Mouse (Mus musculus): ENCODE results near the gene Oca2.

DNA sequence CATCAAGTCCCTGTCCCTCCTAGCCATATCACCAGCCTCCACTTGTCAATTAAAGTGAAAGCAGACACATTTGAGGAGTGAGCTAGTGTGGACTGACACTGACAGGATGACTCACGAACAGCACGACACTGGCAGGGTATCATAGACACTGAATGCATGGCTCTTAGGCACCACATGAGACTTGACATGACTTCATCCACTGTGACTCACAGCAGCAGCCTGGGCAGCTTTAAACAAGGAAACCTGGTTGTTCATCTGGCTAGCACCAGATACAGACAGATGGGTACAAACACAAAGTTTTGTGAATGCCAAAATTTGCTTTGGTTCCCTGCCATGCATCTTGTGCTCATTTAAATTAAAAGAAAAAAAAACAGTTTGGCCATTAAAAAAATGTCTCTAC lies 182.4 kb downstream of the Oca2 start:
- no peak for TF ChIP-seq CTCF (conservative IDR thresholded peaks at IDR 0.05; ENCODE audit: insufficient read depth, insufficient read length, low read depth, low read length)
- no peak for TF ChIP-seq POLR2A (IDR thresholded peaks at IDR 0.05; ENCODE audit: low read depth, low read length)

Data from kidney, adult 2 months (tissue).